25 mouse cellular contexts compared by ENCODE assay signal in genomic region chr5:150358671-150359070, GRCm38 (mm10).
"Had no signal": no experiment of that assay in that cellular context is flagged by ENCODE, and none has a peak within 500 bp of the region (broad histone marks: within the 10 kb centered on the region; RNA-seq: fewer than 3 reads in every experiment).

No protein-coding gene starts in this region.

- DNase-seq: gastrocnemius, adult 2 months; gastrocnemius, postnatal 14 days; heart, adult 2 months; heart, postnatal 14 days; heart, postnatal 36 days; kidney, adult 11 months; kidney, adult 2 months; kidney, adult 9 months; kidney, postnatal 10 days; kidney, postnatal 25 days; layer of hippocampus, adult 9-11 months; layer of hippocampus, postnatal 36 days; left cerebral cortex, postnatal 4 days had no signal

- H3K27me3 ChIP-seq: heart, embryonic 13.5 days; heart, embryonic 15.5 days; hindbrain, embryonic 13.5 days; hindbrain, embryonic 15.5 days; kidney, embryonic 15.5 days; limb, embryonic 13.5 days; limb, embryonic 15.5 days; liver, embryonic 12.5 days had no signal

- H3K4me3 ChIP-seq: gastrocnemius, adult 2 months; heart, adult 2 months; heart, embryonic 13.5 days; heart, embryonic 15.5 days; hindbrain, embryonic 13.5 days; hindbrain, embryonic 15.5 days; kidney, embryonic 15.5 days; limb, embryonic 13.5 days; limb, embryonic 15.5 days; liver, embryonic 12.5 days had no signal

- H3K9ac ChIP-seq: heart, embryonic 13.5 days; heart, embryonic 15.5 days; hindbrain, embryonic 13.5 days; hindbrain, embryonic 15.5 days; kidney, embryonic 15.5 days; limb, embryonic 13.5 days; limb, embryonic 15.5 days; liver, embryonic 12.5 days; liver, embryonic 14.5 days had no signal

- H3K4me2 ChIP-seq: heart, embryonic 11.5 days; heart, embryonic 13.5 days; heart, embryonic 15.5 days; hindbrain, embryonic 13.5 days; hindbrain, embryonic 15.5 days; kidney, embryonic 15.5 days; limb, embryonic 13.5 days; limb, embryonic 15.5 days; liver, embryonic 12.5 days had no signal

- H3K9me3 ChIP-seq: heart, embryonic 13.5 days; heart, embryonic 15.5 days; hindbrain, embryonic 13.5 days; hindbrain, embryonic 15.5 days; kidney, embryonic 15.5 days; limb, embryonic 13.5 days; limb, embryonic 15.5 days; liver, embryonic 12.5 days had no signal

- H3K36me3 ChIP-seq: liver, embryonic 12.5 days had no signal

- H3K27ac ChIP-seq: gastrocnemius, adult 2 months; heart, adult 2 months; heart, embryonic 13.5 days; heart, embryonic 15.5 days; hindbrain, embryonic 13.5 days; hindbrain, embryonic 15.5 days; hindbrain, postnatal 0 days; kidney, embryonic 15.5 days; limb, embryonic 13.5 days; limb, embryonic 15.5 days; liver, embryonic 12.5 days; liver, embryonic 14.5 days had no signal

- H3K4me1 ChIP-seq: heart, embryonic 13.5 days; heart, embryonic 15.5 days; hindbrain, embryonic 13.5 days; hindbrain, embryonic 15.5 days; kidney, embryonic 15.5 days; limb, embryonic 13.5 days; limb, embryonic 15.5 days; liver, embryonic 12.5 days had no signal

- ATAC-seq: hindbrain, postnatal 0 days; intestine, embryonic 16.5 days; liver, embryonic 12.5 days had no signal
